Mouse (Mus musculus) c-Kit-positive CD71-negative TER-119-negative erythroid progenitor cells, embryonic 14.5 days (primary cell): Measurements from ENCODE around the gene Prpf6.

Experiments
- DNase-seq: peaks from one replicate; pipeline ENCODE4 v3.0.0-alpha.2; 2013; ENCODE audit warnings: low read depth

Gene Prpf6

GRCm38 (mm10) chr2:181597378-181598061 is 5.9 kb downstream of the Prpf6 start:
- no peak for DNase-seq

GRCm38 (mm10) chr2:181598454-181599351 is 7.0 kb downstream of the Prpf6 start, which contains the start of gene Samd10:
Samd10 (minus strand) TSS chr2:181599212.
- no peak for DNase-seq

- no peak for DNase-seq
Observed at GRCm38 (mm10) chr2:181600226-181600758, 8.6 kb downstream of the Prpf6 start.

- peak; percentile 96 for DNase-seq
Observed at GRCm38 (mm10) chr2:181600828-181601750, 9.4 kb downstream of the Prpf6 start.

GRCm38 (mm10) chr2:181601751-181602145 is 10.1 kb downstream of the Prpf6 start:
- no peak for DNase-seq

GRCm38 (mm10) chr2:181602367-181602766 is 10.7 kb downstream of the Prpf6 start:
- DNase-seq, result no peak

GRCm38 (mm10) chr2:181618761-181619495 is 27.3 kb downstream of the Prpf6 start:
- no peak for DNase-seq

- no peak for DNase-seq
Observed at GRCm38 (mm10) chr2:181623401-181623800, 31.7 kb downstream of the Prpf6 start.

GRCm38 (mm10) chr2:181628471-181628870 is 36.8 kb downstream of the Prpf6 start:
- no peak for DNase-seq

- DNase-seq, result no peak
Observed at GRCm38 (mm10) chr2:181632624-181633023, 41.0 kb downstream of the Prpf6 start.

GRCm38 (mm10) chr2:181635865-181636264 is 44.2 kb downstream of the Prpf6 start:
- no peak for DNase-seq

- peak; percentile 39 for DNase-seq
Observed at GRCm38 (mm10) chr2:181644361-181644760, 52.7 kb downstream of the Prpf6 start.

- no peak for DNase-seq
Observed at GRCm38 (mm10) chr2:181645666-181646065, 54.0 kb downstream of the Prpf6 start.

- no peak for DNase-seq
Observed at GRCm38 (mm10) chr2:181646626-181647472, 55.2 kb downstream of the Prpf6 start.

- no peak for DNase-seq
Observed at GRCm38 (mm10) chr2:181648926-181649325, 57.3 kb downstream of the Prpf6 start.

- DNase-seq, result no peak
Observed at GRCm38 (mm10) chr2:181653065-181653464, 61.4 kb downstream of the Prpf6 start.

- no peak for DNase-seq
Observed at GRCm38 (mm10) chr2:181653523-181653922, 61.9 kb downstream of the Prpf6 start.

GRCm38 (mm10) chr2:181656734-181657133 is 65.1 kb downstream of the Prpf6 start, which contains the start of gene Gm29797:
Gm29797 (plus strand) TSS chr2:181657034.
- no peak for DNase-seq

- no peak for DNase-seq
Observed at GRCm38 (mm10) chr2:181657441-181657840, 65.8 kb downstream of the Prpf6 start.

- DNase-seq, result no peak
Observed at GRCm38 (mm10) chr2:181658528-181658927, 66.9 kb downstream of the Prpf6 start.
